Mouse (Mus musculus): Measurements from ENCODE around the gene Gsdma2.

GRCm38 (mm10) chr11:98620791-98621190 lies 25.8 kb upstream of the Gsdma2 start:
- no peak for TF ChIP-seq CTCF (IDR thresholded peaks at IDR 0.05; ENCODE audit: low read depth)
- no peak for TF ChIP-seq EP300 (IDR thresholded peaks at IDR 0.05; ENCODE audit: low read depth)
